Mouse (Mus musculus) intestine, embryonic 15.5 days (tissue): ENCODE results near the gene Mcm3. TPM values are rescaled to one million over a fixed set of nuclear protein-coding genes. Genes with fewer than 3 reads are reported as not detected.

Source experiments
- ATAC-seq: fragments of 200-750 bp; cut with Nextera tagmentation; 2 replicates; pipeline ENCODE4 v1.8.0; 2017; ENCODE audit warnings: moderate TSS enrichment, moderate library complexity
- H3K27ac ChIP-seq: fragments of 300-500 bp; sonication (generic); 2 replicates; pipeline ENCODE4 v1.5.1; 2015; ENCODE audit warnings: mild to moderate bottlenecking, inconsistent platforms
- H3K27me3 ChIP-seq: fragments of 300-500 bp; sonication (generic); replicated peaks from 2 replicates; pipeline ENCODE4 v1.6.1; 2015; ENCODE audit warnings: inconsistent platforms
- H3K36me3 ChIP-seq: fragments of 300-500 bp; sonication (generic); 2 replicates; pipeline ENCODE4 v1.6.1; 2015; ENCODE audit warnings: inconsistent platforms
- H3K4me1 ChIP-seq: fragments of 300-500 bp; sonication (generic); replicated peaks from 2 replicates; pipeline ENCODE4 v1.6.1; 2015; ENCODE audit warnings: inconsistent platforms
- H3K4me2 ChIP-seq: fragments of 300-500 bp; sonication (generic); replicated peaks from 2 replicates; pipeline ENCODE4 v1.6.1; 2015; ENCODE audit warnings: mild to moderate bottlenecking, inconsistent platforms
- H3K4me3 ChIP-seq: fragments of 300-500 bp; sonication (generic); replicated peaks from 2 replicates; pipeline ENCODE4 v1.5.1; 2015; ENCODE audit warnings: inconsistent platforms
- H3K9ac ChIP-seq: fragments of 300-500 bp; sonication (generic); 2 replicates; pipeline ENCODE4 v1.6.1; 2015; ENCODE audit warnings: inconsistent platforms
- H3K9me3 ChIP-seq: fragments of 300-500 bp; sonication (generic); 2 replicates; pipeline ENCODE4 v1.6.1; 2016; ENCODE audit warnings: inconsistent platforms
- WGBS: fragments of 180-500 bp; shearing (Covaris S2); methylation state at CpG from one replicate; pipeline ENCODE4 v1.1.7; 2015; 5-methylcytosine and 5-hydroxymethylcytosine counted together
- polyA plus RNA-seq: library from polyadenylated mRNA; unstranded; fragments of >200 nt; fragmentation: Nextera tagmentation; extraction: Ambion mirVana; gene quantifications from 2 replicates; pipeline ENCODE4 v1.2.1, GENCODE M21; 2015

The Mcm3 gene
- polyA plus RNA-seq, 1 experiment from 2014 or later, result 118 TPM

- H3K4me2 ChIP-seq, result no peak overlapping the region
- H3K9me3 ChIP-seq, result no peaks in the 10 kb centered on the region
- no peak overlapping the region for H3K27ac ChIP-seq
- H3K4me1 ChIP-seq, result no peaks in the 10 kb centered on the region
- whole genome bisulfite sequencing, result 75% methylated on average over 1 of the region's 1 CpGs
- no peak overlapping the region for H3K9ac ChIP-seq
- H3K27me3 ChIP-seq, result no peaks in the 10 kb centered on the region
- H3K36me3 ChIP-seq, result no peaks in the 10 kb centered on the region
- ATAC-seq, result no peak
- H3K4me3 ChIP-seq, result no peak overlapping the region
Measured at GRCm38 (mm10) chr1:20830546-20830945, 10.4 kb upstream of the Mcm3 start.

- 86% methylated on average over 2 of the region's 2 CpGs for WGBS
Measured at GRCm38 (mm10) chr1:20828061-20828460, 7.9 kb upstream of the Mcm3 start.

GRCm38 (mm10) chr1:20825036-20825435, 4.9 kb upstream of the Mcm3 start:
- Histone ChIP-seq H3K27ac (no peak overlapping the region), H3K9ac (no peak overlapping the region), H3K4me1 (no peaks in the 10 kb centered on the region), H3K4me3 (no peak overlapping the region), H3K9me3 (no peaks in the 10 kb centered on the region), H3K27me3 (no peaks in the 10 kb centered on the region), H3K4me2 (no peak overlapping the region), H3K36me3 (no peaks in the 10 kb centered on the region)
- no peak for ATAC-seq

More at GRCm38 (mm10) chr1:20828061-20828460, 7.9 kb upstream of the Mcm3 start:
- no peaks in the 10 kb centered on the region for H3K27me3 ChIP-seq
- H3K4me2 ChIP-seq, result no peak overlapping the region
- no peak overlapping the region for H3K4me3 ChIP-seq
- ATAC-seq, result no peak
- no peaks in the 10 kb centered on the region for H3K9me3 ChIP-seq
- no peak overlapping the region for H3K9ac ChIP-seq
- no peaks in the 10 kb centered on the region for H3K36me3 ChIP-seq
- H3K4me1 ChIP-seq, result no peaks in the 10 kb centered on the region
- no peak overlapping the region for H3K27ac ChIP-seq

GRCm38 (mm10) chr1:20823906-20824305, 3.8 kb upstream of the Mcm3 start:
- Histone ChIP-seq H3K36me3 (no peaks in the 10 kb centered on the region), H3K4me3 (no peak overlapping the region), H3K9me3 (no peaks in the 10 kb centered on the region), H3K4me1 (no peaks in the 10 kb centered on the region), H3K27me3 (no peaks in the 10 kb centered on the region), H3K9ac (no peak overlapping the region), H3K27ac (no peak overlapping the region), H3K4me2 (no peak overlapping the region)
- no peak for ATAC-seq
- 76% methylated on average over 2 of the region's 2 CpGs for WGBS

- Histone ChIP-seq H3K4me3 (no peak overlapping the region), H3K9ac (no peak overlapping the region), H3K36me3 (no peaks in the 10 kb centered on the region), H3K9me3 (no peaks in the 10 kb centered on the region), H3K27me3 (no peaks in the 10 kb centered on the region), H3K4me2 (no peak overlapping the region), H3K27ac (no peak overlapping the region), H3K4me1 (peaks cover 3% of the 10 kb centered on the region; the same call in 1 of the 2 replicates)
- WGBS, result 70% methylated on average over 4 of the region's 4 CpGs
- no peak for ATAC-seq
Measured at GRCm38 (mm10) chr1:20823471-20823870, 3.4 kb upstream of the Mcm3 start.

- 87% methylated on average over 4 of the region's 4 CpGs for WGBS
- Histone ChIP-seq H3K4me1 (peaks cover 9% of the 10 kb centered on the region; the same call in 1 of the 2 replicates), H3K4me2 (no peak overlapping the region), H3K4me3 (no peak overlapping the region), H3K27ac (no peak overlapping the region), H3K9me3 (no peaks in the 10 kb centered on the region), H3K36me3 (peaks cover 6% of the 10 kb centered on the region), H3K27me3 (no peaks in the 10 kb centered on the region), H3K9ac (no peak overlapping the region)
- ATAC-seq, result no peak
Measured at GRCm38 (mm10) chr1:20820959-20821358, 847 bp upstream of the Mcm3 start.

- peaks cover 28% of the 10 kb centered on the region for H3K36me3 ChIP-seq
Measured at GRCm38 (mm10) chr1:20817596-20817995, 2.5 kb downstream of the Mcm3 start.

GRCm38 (mm10) chr1:20817172-20817571, 2.9 kb downstream of the Mcm3 start:
- no peak overlapping the region for H3K4me3 ChIP-seq
- no peak for ATAC-seq
- 84% methylated on average over 9 of the region's 9 CpGs for WGBS
- H3K9ac ChIP-seq, result no peak overlapping the region
- H3K36me3 ChIP-seq, result peaks cover 31% of the 10 kb centered on the region
- H3K27ac ChIP-seq, result no peak overlapping the region
- H3K4me1 ChIP-seq, result peaks cover 9% of the 10 kb centered on the region; the same call in 1 of the 2 replicates
- H3K27me3 ChIP-seq, result no peaks in the 10 kb centered on the region
- H3K4me2 ChIP-seq, result no peak overlapping the region
- H3K9me3 ChIP-seq, result no peaks in the 10 kb centered on the region

More at GRCm38 (mm10) chr1:20817596-20817995, 2.5 kb downstream of the Mcm3 start:
- no peaks in the 10 kb centered on the region for H3K27me3 ChIP-seq
- 94% methylated on average over 12 of the region's 12 CpGs for WGBS
- H3K9me3 ChIP-seq, result no peaks in the 10 kb centered on the region
- H3K9ac ChIP-seq, result no peak overlapping the region
- peaks cover 9% of the 10 kb centered on the region; the same call in 1 of the 2 replicates for H3K4me1 ChIP-seq
- no peak overlapping the region for H3K4me3 ChIP-seq
- no peak overlapping the region for H3K4me2 ChIP-seq
- no peak for ATAC-seq
- no peak overlapping the region for H3K27ac ChIP-seq

GRCm38 (mm10) chr1:20814521-20814920, 5.6 kb downstream of the Mcm3 start:
- Histone ChIP-seq H3K36me3 (peaks cover 42% of the 10 kb centered on the region), H3K4me2 (no peak overlapping the region), H3K27ac (no peak overlapping the region), H3K9me3 (no peaks in the 10 kb centered on the region), H3K4me1 (peaks cover 9% of the 10 kb centered on the region; the same call in 1 of the 2 replicates), H3K4me3 (no peak overlapping the region), H3K27me3 (no peaks in the 10 kb centered on the region), H3K9ac (no peak overlapping the region)
- 88% methylated on average over 8 of the region's 8 CpGs for WGBS
- ATAC-seq, result no peak

GRCm38 (mm10) chr1:20804526-20804925, 15.6 kb downstream of the Mcm3 start:
- ATAC-seq, result no peak
- 96% methylated on average over 10 of the region's 10 CpGs for WGBS
- Histone ChIP-seq H3K36me3 (peaks cover 45% of the 10 kb centered on the region), H3K27ac (no peak overlapping the region), H3K9me3 (no peaks in the 10 kb centered on the region), H3K4me2 (no peak overlapping the region), H3K4me1 (no peaks in the 10 kb centered on the region), H3K4me3 (no peak overlapping the region), H3K27me3 (no peaks in the 10 kb centered on the region), H3K9ac (no peak overlapping the region)

GRCm38 (mm10) chr1:20801682-20802390, 18.3 kb downstream of the Mcm3 start:
- Histone ChIP-seq H3K9me3 (no peaks in the 10 kb centered on the region), H3K36me3 (peaks cover 23% of the 10 kb centered on the region), H3K4me2 (no peak overlapping the region), H3K27ac (no peak overlapping the region), H3K4me3 (no peak overlapping the region), H3K27me3 (no peaks in the 10 kb centered on the region), H3K4me1 (no peaks in the 10 kb centered on the region), H3K9ac (no peak overlapping the region)
- ATAC-seq, result no peak
- 82% methylated on average over 8 of the region's 8 CpGs for WGBS

GRCm38 (mm10) chr1:20801275-20801674, 18.8 kb downstream of the Mcm3 start:
- Histone ChIP-seq H3K4me2 (no peak overlapping the region), H3K4me3 (no peak overlapping the region), H3K4me1 (no peaks in the 10 kb centered on the region), H3K36me3 (peaks cover 18% of the 10 kb centered on the region), H3K9ac (no peak overlapping the region), H3K27me3 (no peaks in the 10 kb centered on the region), H3K27ac (no peak overlapping the region), H3K9me3 (no peaks in the 10 kb centered on the region)
- WGBS, result 89% methylated on average over 2 of the region's 2 CpGs
- ATAC-seq, result no peak

- Histone ChIP-seq H3K36me3 (no peaks in the 10 kb centered on the region; the same call in 1 of the 2 replicates), H3K27ac (no peak overlapping the region), H3K4me2 (no peak overlapping the region), H3K4me1 (no peaks in the 10 kb centered on the region), H3K9ac (no peak overlapping the region), H3K4me3 (no peak overlapping the region), H3K9me3 (no peaks in the 10 kb centered on the region), H3K27me3 (no peaks in the 10 kb centered on the region)
- ATAC-seq, result no peak
- WGBS, result 93% methylated on average over 5 of the region's 5 CpGs
Measured at GRCm38 (mm10) chr1:20795178-20795577, 24.9 kb downstream of the Mcm3 start.
